ENCODE assay signal across 26 mouse cellular contexts in the genomic region with DNA sequence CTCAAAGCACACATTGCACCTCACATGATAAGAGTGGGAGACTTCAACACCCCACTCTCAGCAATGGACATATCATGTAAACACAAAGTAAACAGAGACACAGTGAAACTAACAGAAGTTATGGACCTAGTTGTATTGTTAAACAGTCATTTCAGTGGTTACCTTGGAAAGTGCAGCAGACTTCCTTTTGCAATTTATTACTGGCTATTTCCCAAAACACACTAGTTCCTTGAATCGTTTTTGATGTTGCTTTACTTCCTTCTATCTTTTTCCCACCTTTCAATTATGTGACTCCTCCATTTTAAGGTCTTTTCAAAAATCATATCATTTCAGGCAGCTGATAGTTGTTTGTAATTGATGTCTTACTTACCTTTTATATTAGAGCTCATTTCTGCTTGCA. TPM values are rescaled to one million over a fixed set of nuclear protein-coding genes. Genes with fewer than 3 reads are reported as not detected.
"Had no signal": no experiment of that assay in that cellular context is flagged by ENCODE, and none has a peak within 500 bp of the region (broad histone marks: within the 10 kb centered on the region; RNA-seq: fewer than 3 reads in every experiment).

No protein-coding gene starts in this region.

- H3K27ac ChIP-seq: liver, embryonic 15.5 days; lung, embryonic 15.5 days; midbrain, embryonic 10.5 days; midbrain, embryonic 12.5 days; neural tube, embryonic 13.5 days; neural tube, embryonic 15.5 days had no signal

- H3K4me3 ChIP-seq: liver, embryonic 15.5 days; lung, embryonic 15.5 days; midbrain, embryonic 10.5 days; midbrain, embryonic 12.5 days; myocyte; neural tube, embryonic 13.5 days; neural tube, embryonic 15.5 days had no signal

- ATAC-seq: liver, postnatal 0 days; lung, postnatal 0 days; midbrain, embryonic 16.5 days had no signal

- H3K36me3 ChIP-seq: liver, embryonic 15.5 days; lung, embryonic 15.5 days; midbrain, embryonic 10.5 days; midbrain, embryonic 12.5 days; neural tube, embryonic 13.5 days; neural tube, embryonic 15.5 days had no signal

- H3K4me1 ChIP-seq: liver, embryonic 15.5 days; lung, embryonic 15.5 days; midbrain, embryonic 10.5 days; midbrain, embryonic 12.5 days; neural tube, embryonic 13.5 days; neural tube, embryonic 15.5 days had no signal

- DNase-seq: lung, adult 2 months; lung, postnatal 14 days; midbrain, embryonic 14.5 days; retina, postnatal 1 day; right cerebral cortex, adult 18-20 months; right cerebral cortex, postnatal 25 days; right cerebral cortex, postnatal 4 days; thymus, adult 18-20 months; thymus, postnatal 14 days; thymus, postnatal 36 days had no signal

RNA-seq across cellular contexts. Expression of a gene that starts 43.5 kb away (rescaled TPM):
- total RNA-seq: megakaryocyte-erythroid progenitor cell, adult 5-6 weeks had no signal
- polyA plus RNA-seq: liver, embryonic 15.5 days; liver, postnatal 0 days; lung, adult 2 months; lung, embryonic 15.5 days; lung, postnatal 0 days; midbrain, embryonic 10.5 days; midbrain, embryonic 12.5 days; midbrain, embryonic 14.5 days; midbrain, embryonic 16.5 days; myocyte; neural tube, embryonic 11.5 days; neural tube, embryonic 13.5 days; neural tube, embryonic 15.5 days; small intestine, adult 2 months; stomach, embryonic 14.5 days; stomach, embryonic 16.5 days; thymus, postnatal 0 days had no signal
